Mouse (Mus musculus): ENCODE results near the gene Tcirg1. TPM values are rescaled to one million over a fixed set of nuclear protein-coding genes. Genes with fewer than 3 reads are reported as not detected.

Gene Tcirg1
- polyA plus RNA-seq, 1 experiment from 2014 or later = 52.4 TPM

DNA sequence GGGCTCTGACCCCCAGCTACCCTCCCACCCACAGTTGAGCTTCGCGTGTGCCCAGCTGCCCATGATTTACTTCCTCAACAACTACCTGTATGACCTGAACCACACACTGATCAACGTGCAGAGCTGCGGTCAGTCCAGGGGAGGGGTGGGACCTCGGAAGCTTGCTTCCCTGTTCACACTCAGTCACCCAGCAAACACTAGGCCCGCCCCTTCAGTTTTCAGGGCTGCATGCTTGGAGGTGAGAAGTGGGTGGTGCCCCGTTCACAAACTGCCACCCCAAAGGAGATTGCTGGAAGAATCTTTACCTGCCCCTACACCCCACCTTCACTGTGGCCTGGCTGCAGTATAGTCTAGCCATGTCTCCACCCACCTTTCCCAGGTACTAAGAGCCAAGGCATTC is 35.4 kb upstream of the Tcirg1 start:
- Histone ChIP-seq H3K36me3 (no peaks in the 10 kb centered on the region), H3K27me3 (0 out of 2 replicates have a peak, but pooled peaks cover 5% of the 10 kb centered on the region), H3K4me1 (peaks cover 7% of the 10 kb centered on the region), H3K4me3 (no peak overlapping the region), H3K27ac (no peak overlapping the region), H3K4me2 (no peak overlapping the region), H3K9me3 (no peaks in the 10 kb centered on the region), H3K9ac (no peak overlapping the region)
- 79% methylated on average over 7 of the region's 7 CpGs for WGBS
- no peak for ATAC-seq (ENCODE audit: insufficient number of reproducible peaks, low FRiP score, low TSS enrichment, low read depth)

DNA sequence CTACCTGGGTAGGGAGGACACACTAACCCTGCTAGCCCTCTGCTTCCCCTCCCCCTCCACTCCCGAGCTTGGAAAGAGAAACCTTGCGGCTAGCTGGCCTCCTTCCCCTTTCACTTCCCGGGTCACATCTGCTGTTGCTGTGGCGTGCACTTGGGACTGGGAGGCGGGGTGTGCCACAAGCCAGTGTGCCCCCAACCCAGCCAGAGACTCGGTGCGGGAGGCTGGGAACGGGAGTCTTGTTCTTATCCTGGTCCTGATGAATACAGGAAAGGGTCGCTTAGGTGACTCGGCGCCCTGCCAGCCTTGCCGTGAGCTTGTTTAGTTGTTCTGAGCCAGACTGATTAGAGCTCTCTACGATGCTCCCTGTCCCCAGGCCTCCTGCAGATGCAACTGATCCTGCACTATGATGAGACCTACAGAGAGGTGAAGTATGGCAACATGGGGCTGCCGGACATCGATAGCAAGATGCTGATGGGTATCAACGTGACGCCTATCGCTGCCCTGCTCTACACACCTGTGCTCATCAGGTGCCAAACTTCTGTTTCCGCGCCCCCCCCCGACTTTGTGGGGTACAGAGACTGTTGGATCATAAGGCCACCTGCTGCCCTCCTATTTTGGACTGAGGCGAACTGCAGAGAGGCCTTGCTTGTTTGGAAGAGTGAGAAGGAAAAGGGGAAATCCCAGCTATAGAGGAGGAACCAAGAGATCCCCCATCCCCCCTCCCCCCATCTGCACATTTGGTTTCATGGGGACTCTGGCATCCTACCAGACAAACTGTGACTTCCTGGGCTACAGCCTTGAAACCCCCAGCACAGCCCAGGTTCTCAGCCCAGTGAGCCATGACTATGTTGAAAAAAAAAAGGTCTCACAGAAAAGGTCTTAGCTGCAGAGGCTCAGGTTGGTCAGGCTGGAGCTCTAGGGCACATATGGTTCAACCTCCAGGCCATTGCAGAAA is 29.2 kb upstream of the Tcirg1 start:
- Histone ChIP-seq H3K4me2 (peak overlapping the region; percentile 88), H3K4me1 (peaks cover 15% of the 10 kb centered on the region), H3K4me3 (peak overlapping the region; percentile 49), H3K36me3 (no peaks in the 10 kb centered on the region), H3K27me3 (no peaks in the 10 kb centered on the region), H3K27ac (no peak overlapping the region), H3K9ac (peak overlapping the region; percentile 33), H3K9me3 (no peaks in the 10 kb centered on the region)
- whole genome bisulfite sequencing = 9% methylated on average over 22 of the region's 22 CpGs
- no peak for ATAC-seq (ENCODE audit: insufficient number of reproducible peaks, low FRiP score, low TSS enrichment, low read depth)

DNA sequence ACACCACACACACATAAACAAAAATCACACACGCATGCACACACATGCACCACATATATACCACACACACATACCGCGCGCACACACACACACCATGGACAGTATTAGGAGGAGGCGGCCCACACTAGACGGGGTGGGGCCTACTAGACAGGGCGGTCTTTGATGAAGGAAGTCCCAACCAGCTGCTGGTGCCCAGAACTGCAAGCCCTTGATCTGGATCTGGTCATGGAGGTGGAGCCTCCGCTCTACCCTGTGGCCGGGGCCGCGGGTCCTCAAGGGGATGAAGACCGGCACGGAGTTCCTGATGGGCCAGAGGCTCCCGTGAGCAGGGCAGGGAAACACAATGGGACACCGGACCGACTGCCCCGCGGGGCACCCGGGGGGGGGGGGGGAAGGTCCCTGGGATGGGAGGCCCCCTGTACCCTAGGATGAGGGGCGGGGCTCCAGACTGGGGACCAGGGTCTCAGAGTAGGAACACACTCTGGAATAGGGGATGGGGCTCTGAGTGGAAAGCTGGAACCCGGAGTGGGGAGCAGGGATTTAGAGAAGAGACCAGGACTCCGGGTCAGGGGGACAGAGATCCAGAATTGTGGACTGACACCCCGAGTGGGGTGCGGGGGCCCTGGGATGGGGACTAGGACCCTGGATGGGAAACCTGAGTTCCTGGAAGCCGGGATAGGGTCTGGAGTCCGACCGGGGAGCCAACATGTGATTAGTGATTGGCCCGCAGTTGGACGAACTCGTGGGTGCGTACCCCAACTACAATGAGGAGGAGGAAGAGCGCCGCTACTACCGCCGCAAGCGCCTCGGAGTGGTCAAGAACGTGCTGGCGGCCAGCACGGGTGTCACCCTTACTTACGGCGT is 28.3 kb upstream of the Tcirg1 start, which contains the start of gene Unc93b1:
Gene Unc93b1, plus strand, starts transcription at position 155 of the 864 bp plus-strand sequence.
- WGBS = 6% methylated on average over 42 of the region's 42 CpGs
- Histone ChIP-seq H3K4me3 (peak within 1 kb of the TSS; percentile 49), H3K27ac (peak within 1 kb of the TSS; percentile 27; the same call in 1 of the 2 replicates), H3K9me3 (no peaks in the 10 kb centered on the region), H3K9ac (peak within 1 kb of the TSS; percentile 33), H3K4me1 (peaks cover 22% of the 10 kb centered on the region), H3K4me2 (peak within 1 kb of the TSS; percentile 88), H3K36me3 (no peaks in the 10 kb centered on the region), H3K27me3 (no peaks in the 10 kb centered on the region)
- ATAC-seq (ENCODE audit: insufficient number of reproducible peaks, low FRiP score, low TSS enrichment, low read depth) = peak; percentile 77

DNA sequence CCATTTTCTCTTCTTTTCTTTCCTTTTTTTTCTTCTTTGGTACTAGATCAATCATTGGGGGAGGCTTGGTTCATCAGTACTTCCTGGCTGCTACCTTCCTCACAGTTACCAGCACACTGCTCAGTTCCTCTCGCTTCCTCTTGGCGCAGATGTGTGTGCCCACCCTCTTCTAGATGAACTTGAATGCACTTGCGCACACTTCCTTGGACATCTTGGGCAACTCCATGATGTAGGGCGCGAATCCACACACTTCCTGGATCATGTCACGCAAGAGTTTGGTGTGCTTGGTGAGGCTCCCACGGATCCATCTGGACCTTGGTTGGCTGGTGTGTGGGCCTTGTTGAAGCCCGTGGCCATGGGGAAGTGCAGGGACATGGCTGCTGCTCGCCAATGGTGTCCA is 24.8 kb upstream of the Tcirg1 start:
- Histone ChIP-seq H3K4me2 (no peak overlapping the region), H3K36me3 (no peaks in the 10 kb centered on the region), H3K9ac (no peak overlapping the region), H3K27me3 (no peaks in the 10 kb centered on the region), H3K27ac (no peak overlapping the region), H3K4me1 (peaks cover 40% of the 10 kb centered on the region), H3K9me3 (no peaks in the 10 kb centered on the region), H3K4me3 (no peak overlapping the region)
- ATAC-seq (ENCODE audit: insufficient number of reproducible peaks, low FRiP score, low TSS enrichment, low read depth) = no peak
- WGBS = 88% methylated on average over 9 of the region's 9 CpGs

DNA sequence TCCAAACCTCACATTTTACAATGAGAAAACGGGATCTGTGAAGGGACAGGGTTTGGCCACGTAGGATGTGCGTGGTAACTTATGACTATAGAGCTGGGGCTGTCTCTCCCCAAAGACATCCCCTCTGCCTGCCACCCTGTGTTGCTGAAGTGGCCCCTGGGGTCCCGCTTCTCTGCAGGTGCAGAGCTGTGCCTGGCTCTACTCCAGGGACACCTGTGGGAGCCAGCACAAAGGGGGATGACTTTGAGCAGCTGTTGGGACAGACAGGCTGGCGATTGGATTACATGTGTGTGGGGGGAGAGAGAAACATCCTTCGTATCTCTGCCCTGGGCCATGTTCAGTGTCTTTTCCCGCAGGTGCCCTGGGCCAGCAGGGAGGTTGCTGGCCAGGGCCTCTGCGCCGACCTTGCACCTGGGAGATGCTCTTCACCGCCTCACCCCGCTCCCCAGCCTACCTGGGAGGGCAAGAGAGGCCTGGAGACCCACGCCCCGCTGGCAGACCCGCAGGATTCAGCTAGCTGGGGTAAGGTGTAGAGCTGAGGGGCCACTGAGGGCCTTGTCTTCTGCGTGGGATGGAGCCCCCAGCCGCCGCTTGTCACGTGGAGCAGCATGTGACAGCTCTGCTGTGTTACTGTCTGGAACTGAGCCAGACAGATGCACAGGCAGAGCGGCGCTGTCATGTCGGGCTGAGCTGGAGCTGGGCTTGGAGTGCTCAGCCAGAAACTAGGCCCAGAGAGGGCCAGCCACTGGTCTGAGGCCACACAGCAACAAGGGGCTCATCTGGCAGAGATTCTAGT is 23.5 kb upstream of the Tcirg1 start:
- H3K27me3 ChIP-seq = no peaks in the 10 kb centered on the region
- no peak overlapping the region for H3K9ac ChIP-seq
- H3K4me3 ChIP-seq = no peak overlapping the region
- peak overlapping the region; percentile 76 for H3K27ac ChIP-seq
- no peak for ATAC-seq (ENCODE audit: insufficient number of reproducible peaks, low FRiP score, low TSS enrichment, low read depth)
- no peak overlapping the region for H3K4me2 ChIP-seq
- WGBS = 61% methylated on average over 21 of the region's 21 CpGs
- H3K36me3 ChIP-seq = no peaks in the 10 kb centered on the region
- H3K4me1 ChIP-seq = peaks cover 41% of the 10 kb centered on the region
- H3K9me3 ChIP-seq = no peaks in the 10 kb centered on the region

DNA sequence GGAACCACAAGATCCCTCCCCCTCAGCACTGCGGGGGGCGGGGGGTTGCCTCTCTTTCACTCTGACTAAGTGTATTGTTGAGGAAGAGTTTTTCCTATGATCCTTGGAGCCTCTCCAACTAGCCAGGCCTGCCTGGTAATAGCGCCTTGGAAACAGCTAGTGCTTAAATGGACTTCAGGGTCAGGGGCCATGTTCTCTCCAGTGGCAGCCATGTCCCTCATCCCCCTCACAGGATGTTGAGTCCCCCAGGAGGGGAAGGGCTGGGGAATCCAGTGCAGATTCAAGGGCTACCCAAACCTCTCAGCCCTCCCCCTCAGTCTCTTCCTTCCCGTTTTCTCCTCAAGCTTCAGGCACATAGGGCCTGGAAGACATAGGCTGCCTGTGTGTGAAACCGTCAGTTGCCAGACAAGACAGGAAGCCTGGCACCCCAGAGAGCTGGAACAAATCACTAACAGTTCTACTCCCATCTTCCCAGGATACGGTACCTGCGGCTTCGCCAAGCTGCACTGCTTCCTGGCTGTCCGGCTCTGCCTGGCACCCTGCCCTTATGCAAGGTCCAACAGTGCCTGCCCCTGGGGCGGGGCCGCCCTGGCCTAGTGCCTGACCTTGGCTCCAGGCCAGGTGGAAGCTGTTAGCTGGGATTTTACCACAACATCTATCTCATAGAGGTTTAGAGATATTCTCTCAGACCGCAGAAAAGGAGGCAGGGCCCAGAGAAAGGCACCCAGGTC is 22.4 kb upstream of the Tcirg1 start, which contains the start of gene Aldh3b1:
Gene Aldh3b1, minus strand, starts transcription at position 598 of the 731 bp plus-strand sequence.
- H3K9me3 ChIP-seq = no peaks in the 10 kb centered on the region
- H3K27me3 ChIP-seq = no peaks in the 10 kb centered on the region
- H3K36me3 ChIP-seq = no peaks in the 10 kb centered on the region
- H3K4me3 ChIP-seq = no peak within 1 kb of the TSS
- WGBS = 39% methylated on average over 12 of the region's 12 CpGs
- ATAC-seq (ENCODE audit: insufficient number of reproducible peaks, low FRiP score, low TSS enrichment, low read depth) = peak; percentile 35; the same call in 1 of the 2 replicates
- H3K27ac ChIP-seq = peak within 1 kb of the TSS; percentile 76
- no peak within 1 kb of the TSS for H3K9ac ChIP-seq
- peaks cover 37% of the 10 kb centered on the region for H3K4me1 ChIP-seq
- peak within 1 kb of the TSS; percentile 12; the same call in 1 of the 2 replicates for H3K4me2 ChIP-seq

DNA sequence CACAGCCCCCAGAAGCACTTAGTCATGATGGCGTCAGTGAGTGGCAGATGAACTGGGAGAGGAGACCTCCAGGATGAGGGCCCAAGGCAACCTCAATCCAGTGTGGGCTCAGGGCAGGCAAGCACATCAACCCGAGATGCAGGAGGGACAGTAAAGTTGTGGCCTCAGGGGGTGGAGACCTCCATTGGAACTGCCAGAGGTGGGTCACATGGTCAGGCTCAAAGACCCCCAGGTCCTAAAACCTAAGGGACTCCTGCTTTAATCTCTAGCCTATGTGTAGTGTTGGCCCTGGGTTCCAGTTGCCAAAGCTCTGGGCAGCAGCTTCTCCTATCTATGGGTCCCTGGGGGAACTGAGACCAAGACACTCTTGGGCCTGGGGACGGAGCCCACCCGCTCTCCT is 21.8 kb upstream of the Tcirg1 start:
- WGBS = 70% methylated on average over 4 of the region's 4 CpGs
- ATAC-seq (ENCODE audit: insufficient number of reproducible peaks, low FRiP score, low TSS enrichment, low read depth) = no peak
- Histone ChIP-seq H3K9me3 (no peaks in the 10 kb centered on the region), H3K4me2 (no peak overlapping the region), H3K36me3 (no peaks in the 10 kb centered on the region), H3K27ac (peak overlapping the region; percentile 76), H3K9ac (no peak overlapping the region), H3K4me1 (peaks cover 37% of the 10 kb centered on the region), H3K4me3 (no peak overlapping the region), H3K27me3 (no peaks in the 10 kb centered on the region)

DNA sequence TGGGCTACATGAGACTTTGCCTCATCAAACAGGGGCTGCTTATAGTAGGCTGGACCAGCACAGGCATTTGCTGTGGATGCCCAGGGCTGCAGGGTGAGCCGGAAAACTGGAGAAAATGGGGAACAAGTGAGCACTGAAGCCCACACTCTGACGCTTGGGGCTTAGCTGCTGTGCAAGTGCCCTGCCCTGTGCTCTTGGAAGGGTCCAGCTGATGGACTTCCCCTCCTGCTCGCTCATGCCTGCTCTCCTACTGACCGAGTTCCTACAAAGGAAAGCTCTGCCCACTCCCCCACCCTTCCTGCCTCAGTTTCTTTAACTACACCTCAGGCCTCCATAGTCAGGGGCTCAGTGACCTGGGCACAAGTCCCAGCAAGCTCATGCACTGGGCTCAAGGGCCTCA is 21.1 kb upstream of the Tcirg1 start:
- no peak for ATAC-seq (ENCODE audit: insufficient number of reproducible peaks, low FRiP score, low TSS enrichment, low read depth)
- H3K4me1 ChIP-seq = peaks cover 41% of the 10 kb centered on the region
- H3K36me3 ChIP-seq = no peaks in the 10 kb centered on the region
- H3K27me3 ChIP-seq = no peaks in the 10 kb centered on the region
- H3K9me3 ChIP-seq = no peaks in the 10 kb centered on the region
- WGBS = 85% methylated on average over 4 of the region's 4 CpGs
- H3K9ac ChIP-seq = no peak overlapping the region
- H3K4me3 ChIP-seq = no peak overlapping the region
- H3K27ac ChIP-seq = 0 out of 2 replicates have a peak overlapping the region, but pooled peaks have one; percentile 22
- no peak overlapping the region for H3K4me2 ChIP-seq

DNA sequence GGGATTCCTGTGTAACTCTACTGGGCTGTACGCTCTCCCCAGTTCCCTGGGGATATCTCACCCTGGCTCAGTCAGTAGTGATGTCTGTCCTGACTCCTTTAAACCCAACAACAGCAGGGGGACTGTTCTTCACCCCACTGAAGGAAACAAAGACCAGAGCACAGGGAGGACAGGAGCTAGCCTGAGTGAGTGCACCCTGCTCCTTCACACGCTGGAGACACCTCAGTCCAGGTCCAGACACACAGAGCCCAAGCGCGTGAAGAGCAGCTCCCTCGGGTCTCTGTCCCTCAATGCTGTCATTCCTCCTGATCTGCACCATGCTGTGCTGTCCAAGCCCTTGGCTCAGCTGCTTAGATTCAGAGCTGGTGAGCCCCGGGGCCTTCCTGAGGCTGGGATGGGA is 19.8 kb upstream of the Tcirg1 start:
- no peaks in the 10 kb centered on the region for H3K27me3 ChIP-seq
- H3K9ac ChIP-seq = no peak overlapping the region
- WGBS = 68% methylated on average over 6 of the region's 6 CpGs
- H3K36me3 ChIP-seq = no peaks in the 10 kb centered on the region
- no peaks in the 10 kb centered on the region for H3K9me3 ChIP-seq
- ATAC-seq (ENCODE audit: insufficient number of reproducible peaks, low FRiP score, low TSS enrichment, low read depth) = no peak
- H3K4me3 ChIP-seq = no peak overlapping the region
- H3K4me1 ChIP-seq = peaks cover 41% of the 10 kb centered on the region
- no peak overlapping the region for H3K4me2 ChIP-seq
- 0 out of 2 replicates have a peak overlapping the region, but pooled peaks have one; percentile 47 for H3K27ac ChIP-seq

DNA sequence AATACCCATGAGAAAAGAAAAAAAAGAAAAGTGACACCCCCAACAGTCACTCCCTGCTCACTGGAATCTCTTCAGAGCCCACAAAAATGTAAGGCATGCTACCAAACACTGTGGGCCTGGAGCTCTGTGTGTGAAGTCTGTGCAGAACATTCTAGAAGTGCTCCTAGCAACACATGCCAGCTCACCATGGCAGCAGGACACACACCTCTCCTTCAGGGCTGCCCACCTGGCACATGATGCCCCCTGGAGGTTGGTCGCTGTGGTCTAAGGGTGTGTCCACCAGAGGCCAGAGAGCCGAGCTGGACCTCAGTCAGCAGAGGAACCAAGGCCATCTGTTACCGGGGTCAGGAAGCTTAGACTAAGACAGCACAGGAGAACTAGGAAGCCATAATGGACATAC is 19.3 kb upstream of the Tcirg1 start:
- 51% methylated on average over 3 of the region's 3 CpGs for WGBS
- Histone ChIP-seq H3K4me3 (no peak overlapping the region), H3K9me3 (no peaks in the 10 kb centered on the region), H3K4me2 (no peak overlapping the region), H3K27ac (0 out of 2 replicates have a peak overlapping the region, but pooled peaks have one; percentile 47), H3K4me1 (peaks cover 41% of the 10 kb centered on the region), H3K27me3 (no peaks in the 10 kb centered on the region), H3K36me3 (no peaks in the 10 kb centered on the region), H3K9ac (no peak overlapping the region)
- ATAC-seq (ENCODE audit: insufficient number of reproducible peaks, low FRiP score, low TSS enrichment, low read depth) = no peak
